Mouse (Mus musculus) brain, embryonic 14.5 days (tissue): ENCODE results near the gene P4htm.

Source experiments
- CTCF ChIP-seq: fragments of 200-500 bp; IDR thresholded peaks from 2 replicates; pipeline ENCODE4 v1.5.1; 2012; ENCODE audit warnings: inconsistent platforms, mild to moderate bottlenecking, moderate library complexity, borderline replicate concordance; ENCODE audit not compliant: insufficient read depth, insufficient read length; ENCODE audit errors: extremely low read depth
- POLR2A ChIP-seq: fragments of 200-500 bp; IDR thresholded peaks from 2 replicates; pipeline ENCODE4 v1.6.1; 2012; ENCODE audit warnings: mild to moderate bottlenecking, inconsistent platforms, borderline replicate concordance; ENCODE audit not compliant: poor library complexity, insufficient read depth, insufficient read length, severe bottlenecking; ENCODE audit errors: extremely low read depth

DNA sequence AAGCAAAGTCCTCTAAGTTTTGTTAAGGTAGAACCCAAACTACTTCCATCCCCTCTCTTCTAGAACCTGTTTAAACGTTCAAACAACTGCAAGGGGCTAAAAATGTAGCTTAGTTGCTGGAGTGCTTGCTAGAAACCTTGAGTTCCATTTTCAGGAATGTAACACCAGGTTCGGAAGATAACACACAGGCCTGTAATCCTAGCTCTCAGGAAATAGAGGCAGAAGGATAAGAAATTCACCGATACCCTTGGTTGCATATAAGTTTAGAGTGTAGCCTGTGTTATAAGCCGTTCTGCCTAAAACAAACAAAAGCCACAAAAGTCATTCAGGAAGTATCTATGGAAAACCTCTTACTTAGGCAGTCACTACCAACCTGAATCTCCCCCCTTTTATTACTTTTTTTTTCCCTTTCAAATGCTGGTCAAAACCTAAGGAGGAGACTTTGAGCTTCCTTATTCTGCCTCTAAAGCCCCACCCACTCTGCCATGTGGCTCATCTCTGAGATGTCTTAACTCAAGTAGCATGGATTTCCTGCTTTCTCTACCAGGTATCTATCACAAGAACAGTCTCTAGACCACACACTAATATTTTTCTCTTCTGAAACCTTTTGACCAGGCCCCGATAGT, 34.3 kb upstream of the P4htm start:
- TF ChIP-seq CTCF (no peak), POLR2A (no peak)
